Mouse (Mus musculus) liver, embryonic 14.5 days (tissue): ENCODE data around the gene E2f3. TPM values are rescaled to one million over a fixed set of nuclear protein-coding genes. Genes with fewer than 3 reads are reported as not detected.

Experiments
- ATAC-seq: fragments of 200-750 bp; cut with Nextera tagmentation; 2 replicates; pipeline ENCODE4 v1.8.0; 2017; ENCODE audit warnings: moderate number of reproducible peaks, mild to moderate bottlenecking, moderate library complexity; ENCODE audit not compliant: insufficient read depth
- DNase-seq, 3 experiments: peaks; one replicate each; pipeline ENCODE4 v3.0.0-alpha.2; 2012 to 2013; ENCODE audit warnings: low read depth in 3 of 3, low spot score in 3 of 3
- H3K27ac ChIP-seq: fragments of 300-500 bp; sonication (generic); 2 replicates; pipeline ENCODE4 v1.5.1; 2014; ENCODE audit warnings: moderate library complexity, mild to moderate bottlenecking, control low read depth, inconsistent platforms
- H3K27me3 ChIP-seq: fragments of 300-500 bp; sonication (generic); 2 replicates; pipeline ENCODE4 v1.6.1; 2014; ENCODE audit warnings: mild to moderate bottlenecking, low read length, moderate library complexity; ENCODE audit not compliant: control insufficient read depth, insufficient read depth
- H3K36me3 ChIP-seq: fragments of 300-500 bp; sonication (generic); replicated peaks from 2 replicates; pipeline ENCODE4 v1.6.1; 2014; ENCODE audit warnings: low read depth; ENCODE audit not compliant: control insufficient read depth, insufficient read depth
- H3K4me1 ChIP-seq, 2 experiments: fragments of 200-500 bp in 1 of 2; fragments of 300-500 bp in 1 of 2; sonication (generic) in 1 of 2; replicated peaks; 2 replicates each; pipeline ENCODE4 v1.6.1; 2012 to 2014; ENCODE audit warnings: antibody characterized with exemption in 1 of 2, inconsistent platforms in 1 of 2, low read length in 1 of 2; ENCODE audit not compliant: control insufficient read depth in 2 of 2, insufficient read depth in 2 of 2
- H3K4me2 ChIP-seq: fragments of 300-500 bp; sonication (generic); 2 replicates; pipeline ENCODE4 v1.6.1; 2014; ENCODE audit warnings: low read depth, mild to moderate bottlenecking, control low read depth, moderate library complexity
- H3K4me3 ChIP-seq, 2 experiments: fragments of 200-500 bp in 1 of 2; fragments of 300-500 bp in 1 of 2; sonication (generic) in 1 of 2; 2 replicates each; pipeline ENCODE4 v1.5.1; 2012 to 2014; ENCODE audit warnings: low read depth in 2 of 2, low read length in 2 of 2, mild to moderate bottlenecking in 2 of 2, control low read depth in 1 of 2, inconsistent platforms in 1 of 2, moderate library complexity in 1 of 2; ENCODE audit not compliant: insufficient read depth in 1 of 2
- H3K9ac ChIP-seq: fragments of 300-500 bp; sonication (generic); replicated peaks from 2 replicates; pipeline ENCODE4 v1.6.1; 2014; ENCODE audit warnings: mild to moderate bottlenecking, control low read depth, moderate library complexity
- H3K9me3 ChIP-seq: fragments of 300-500 bp; sonication (generic); 2 replicates; pipeline ENCODE4 v1.6.1; 2016; ENCODE audit warnings: low read length, mixed read lengths; ENCODE audit not compliant: control insufficient read depth
- CTCF ChIP-seq: IDR thresholded peaks from 2 replicates; pipeline ENCODE4 v1.5.1; 2016; ENCODE audit warnings: antibody characterized with exemption, low read depth, control low read depth
- EP300 ChIP-seq: IDR thresholded peaks from 2 replicates; pipeline ENCODE4 v1.6.1; 2016; ENCODE audit warnings: antibody characterized with exemption, low read depth
- WGBS: fragments of 180-500 bp; shearing (Covaris S2); extraction: QIAGEN DNeasy Blood & Tissue Kit; methylation state at CpG from one replicate; pipeline ENCODE4 v1.1.7; 2014; ENCODE audit not compliant: insufficient replicate concordance; 5-methylcytosine and 5-hydroxymethylcytosine counted together
- polyA plus RNA-seq, 2 experiments: library from polyadenylated mRNA; depleted of rRNA in 1 of 2; stranded (reverse) in 1 of 2; unstranded in 1 of 2; fragments of >200 nt; fragmentation: Nextera tagmentation in 1 of 2; extraction: Ambion mirVana in 1 of 2; gene quantifications; 2 replicates each; pipeline versions ENCODE4 v1.2.1 to v1.2.3; 2012 to 2014

Gene E2f3
- polyA plus RNA-seq, 2 experiments: 3.4 to 5.5 TPM

DNA sequence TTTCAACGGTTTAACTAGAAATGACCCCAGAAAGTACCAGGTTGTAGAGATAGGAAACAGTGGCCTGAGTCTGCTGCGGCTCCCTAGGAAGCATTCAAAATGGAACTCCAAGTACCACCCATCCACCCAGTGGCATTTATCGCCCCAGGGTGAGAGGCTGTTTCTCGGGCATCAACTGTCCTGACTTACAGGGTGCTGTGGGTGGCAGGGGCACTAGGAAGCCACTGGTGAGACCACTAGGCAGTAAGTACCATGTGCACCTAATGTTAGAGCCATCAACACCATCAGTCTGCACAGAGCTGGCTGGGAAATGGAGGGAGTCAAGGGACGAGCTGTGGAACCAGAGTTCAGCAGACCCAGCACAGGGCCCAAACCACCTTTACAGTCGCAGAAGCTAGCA lies 25.4 kb downstream of the E2f3 start:
- H3K4me1 ChIP-seq: peaks cover 2 to 6% of the 10 kb centered on the region in 2 experiments; a peak in 3 of 4 replicates

DNA sequence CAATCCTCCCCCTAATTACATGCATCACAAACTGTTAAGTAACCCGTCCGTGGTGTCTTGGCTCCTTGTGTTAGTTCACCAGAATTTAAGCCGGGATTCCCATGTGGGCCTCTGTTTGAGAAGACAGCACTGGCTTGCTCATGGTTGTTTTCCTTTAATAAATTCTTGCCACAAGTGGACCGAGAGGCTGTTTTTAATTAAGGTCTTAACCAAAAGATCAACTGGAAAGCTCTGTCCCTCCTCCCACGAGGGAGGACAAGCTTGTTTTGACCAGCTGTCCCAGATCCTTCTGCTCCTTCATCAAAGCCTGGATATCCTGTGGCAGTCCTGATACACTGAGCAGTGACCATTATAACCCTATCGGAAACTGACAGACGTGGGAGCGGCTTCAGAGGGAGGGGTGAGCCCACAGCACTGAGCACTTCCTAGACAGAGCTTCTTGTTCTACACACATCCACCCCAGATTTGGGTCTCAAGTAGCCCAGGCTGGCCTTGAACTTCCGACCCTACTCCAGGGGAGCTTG lies 28.1 kb downstream of the E2f3 start:
- peaks cover 2 to 6% of the 10 kb centered on the region in 2 experiments; a peak in 3 of 4 replicates for H3K4me1 ChIP-seq
- H3K9ac ChIP-seq: no peak overlapping the region
- no peaks in the 10 kb centered on the region for H3K9me3 ChIP-seq
- no peak overlapping the region for H3K4me2 ChIP-seq
- H3K27me3 ChIP-seq: no peaks in the 10 kb centered on the region
- no peak overlapping the region for H3K27ac ChIP-seq
- H3K36me3 ChIP-seq: no peaks in the 10 kb centered on the region
- ATAC-seq (peak; percentile 68), DNase-seq (no peak)
- no peak overlapping the region for H3K4me3 ChIP-seq
- TF ChIP-seq CTCF (no peak), EP300 (no peak)
- WGBS: 69% methylated on average over 9 of the region's 9 CpGs

More for the DNA sequence above, 25.4 kb downstream of the E2f3 start:
- no peak for ATAC-seq
- 70% methylated on average over 6 of the region's 6 CpGs for WGBS
- Histone ChIP-seq H3K4me2 (no peak overlapping the region), H3K9ac (no peak overlapping the region), H3K9me3 (no peaks in the 10 kb centered on the region), H3K4me3 (no peak overlapping the region), H3K36me3 (no peaks in the 10 kb centered on the region), H3K27ac (no peak overlapping the region), H3K27me3 (no peaks in the 10 kb centered on the region)
- TF ChIP-seq EP300: no peak
- no peak for TF ChIP-seq CTCF
- DNase-seq: no peak

DNA sequence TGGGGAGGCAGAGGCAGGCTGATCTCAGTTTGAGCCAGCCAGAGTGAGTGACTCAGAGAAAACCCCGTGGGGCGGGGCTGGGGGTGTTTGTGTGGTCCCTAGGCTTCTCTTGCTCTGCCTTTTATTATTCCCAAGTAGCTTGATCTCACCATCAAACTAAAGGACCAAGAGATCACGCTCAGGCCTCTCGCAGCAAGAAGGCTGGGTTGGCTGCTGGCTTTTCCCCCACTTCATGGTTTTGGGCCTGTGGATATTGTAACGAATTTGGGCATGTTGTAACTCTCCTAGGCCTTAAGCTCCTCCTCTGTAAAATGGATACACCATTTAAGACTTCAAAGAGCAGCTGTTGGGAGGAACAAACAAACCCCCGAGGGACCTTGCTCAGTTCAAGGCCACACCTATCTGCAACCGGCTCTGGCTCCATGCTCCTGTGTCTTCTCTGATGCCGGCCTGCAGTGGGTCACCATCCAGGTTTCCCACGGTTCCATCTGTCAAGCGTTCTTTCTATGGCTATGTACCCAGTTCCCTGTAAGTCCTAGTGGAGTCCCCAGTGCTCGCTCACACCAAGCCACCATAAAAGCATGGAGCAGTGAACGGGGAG lies 28.9 kb downstream of the E2f3 start:
- no peaks in the 10 kb centered on the region for H3K27me3 ChIP-seq
- ATAC-seq (0 out of 2 replicates have a peak, but pooled peaks have one; percentile 19), DNase-seq (no peak)
- H3K27ac ChIP-seq: no peak overlapping the region
- no peak overlapping the region for H3K4me3 ChIP-seq
- TF ChIP-seq EP300 (no peak), CTCF (no peak)
- H3K9me3 ChIP-seq: no peaks in the 10 kb centered on the region
- H3K4me1 ChIP-seq: peaks cover 2 to 6% of the 10 kb centered on the region in 2 experiments; a peak in 3 of 4 replicates
- no peaks in the 10 kb centered on the region for H3K36me3 ChIP-seq
- no peak overlapping the region for H3K4me2 ChIP-seq
- WGBS: 77% methylated on average over 12 of the region's 12 CpGs
- no peak overlapping the region for H3K9ac ChIP-seq

DNA sequence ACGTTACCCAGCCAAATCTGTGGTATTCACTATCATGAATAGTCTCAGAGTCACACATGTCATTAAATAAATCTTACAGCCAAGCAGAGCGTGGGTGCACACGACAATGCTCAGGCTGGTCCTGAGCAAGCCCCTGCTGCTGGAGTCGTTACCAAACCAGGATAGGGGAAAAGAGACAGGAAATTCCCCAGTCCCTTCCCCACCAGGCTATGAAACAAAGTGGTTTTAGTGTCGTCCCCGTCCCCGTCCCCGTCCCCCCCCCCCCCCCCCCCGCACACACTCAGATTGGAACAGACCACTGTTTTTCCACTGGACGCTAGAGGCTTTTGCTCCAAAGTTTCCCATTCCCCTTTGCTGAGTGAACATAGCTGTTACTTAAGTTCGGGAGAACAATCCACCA lies 30.6 kb downstream of the E2f3 start:
- H3K27ac ChIP-seq: no peak overlapping the region
- no peaks in the 10 kb centered on the region for H3K9me3 ChIP-seq
- TF ChIP-seq EP300 (no peak), CTCF (no peak)
- DNase-seq: no peak
- no peak for ATAC-seq
- H3K27me3 ChIP-seq: no peaks in the 10 kb centered on the region
- H3K4me3 ChIP-seq: no peak overlapping the region
- H3K4me2 ChIP-seq: no peak overlapping the region
- H3K36me3 ChIP-seq: no peaks in the 10 kb centered on the region
- H3K4me1 ChIP-seq: peaks cover 2 to 6% of the 10 kb centered on the region in 2 experiments; a peak in 3 of 4 replicates
- no peak overlapping the region for H3K9ac ChIP-seq
- 82% methylated on average over 10 of the region's 11 CpGs for WGBS

DNA sequence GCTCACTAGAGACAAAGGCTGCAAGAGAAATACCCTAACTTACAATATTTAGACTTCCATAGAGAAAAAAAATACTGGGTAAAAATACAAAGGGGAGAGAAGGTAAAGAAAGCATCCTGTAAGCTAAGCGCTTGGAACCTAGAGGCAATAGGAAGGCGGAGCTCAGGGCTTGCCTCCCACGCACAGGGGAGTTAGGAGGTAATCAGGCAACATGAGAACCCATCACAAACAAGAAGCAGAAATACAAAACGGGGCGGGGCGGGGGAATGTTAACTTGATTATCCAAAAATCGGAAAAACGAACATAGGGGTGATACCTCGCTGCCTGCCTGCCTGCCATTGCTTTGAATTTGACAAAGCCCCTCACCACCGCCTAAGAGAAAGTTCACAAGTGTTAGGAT lies 31.1 kb downstream of the E2f3 start:
- TF ChIP-seq EP300 (no peak), CTCF (no peak)
- Histone ChIP-seq H3K4me2 (no peak overlapping the region), H3K36me3 (no peaks in the 10 kb centered on the region), H3K9me3 (no peaks in the 10 kb centered on the region), H3K4me1 (peaks cover 2 to 6% of the 10 kb centered on the region in 2 experiments; a peak in 3 of 4 replicates), H3K4me3 (no peak overlapping the region), H3K27me3 (no peaks in the 10 kb centered on the region), H3K9ac (no peak overlapping the region), H3K27ac (no peak overlapping the region)
- ATAC-seq (no peak), DNase-seq (no peak)
- WGBS: 86% methylated on average over 10 of the region's 10 CpGs
